Mouse (Mus musculus) small intestine, adult 2 months (tissue): ENCODE measurements at regions not wholly inside any gene's neighbourhood (a gene's known extent, or its start where the extent isn't known, plus 50 kb on each side); places are given as distances from the start of the nearest gene placed in this dataset.
"Not testable (repeated sequence)": the region's sequence is repeated elsewhere in the genome, so short reads cannot be mapped to it uniquely, and the experiment has no call there.

Experiments
- H3K27ac ChIP-seq: fragments of 200-500 bp; 2 replicates; pipeline ENCODE4 v1.5.1; 2012; ENCODE audit warnings: low read depth, low read length, control low read depth, inconsistent platforms; ENCODE audit not compliant: insufficient read depth
- H3K27me3 ChIP-seq: fragments of 200-500 bp; 2 replicates; pipeline ENCODE4 v1.6.1; 2012; ENCODE audit warnings: mild to moderate bottlenecking, moderate library complexity, low read length, inconsistent platforms; ENCODE audit not compliant: control insufficient read depth, insufficient read depth
- H3K36me3 ChIP-seq: fragments of 200-500 bp; 2 replicates; pipeline ENCODE4 v1.6.1; 2012; ENCODE audit warnings: mild to moderate bottlenecking, low read length, control low read depth, inconsistent platforms; ENCODE audit not compliant: control insufficient read depth, insufficient read depth
- H3K4me1 ChIP-seq: fragments of 200-500 bp; 2 replicates; pipeline ENCODE4 v1.6.1; 2012; ENCODE audit warnings: low read length, inconsistent platforms, mixed read lengths; ENCODE audit not compliant: control insufficient read depth, insufficient read depth, insufficient read length
- H3K4me3 ChIP-seq: fragments of 200-500 bp; 2 replicates; pipeline ENCODE4 v1.5.1; 2012; ENCODE audit warnings: low read depth, mild to moderate bottlenecking, control low read depth, inconsistent platforms, low read length, moderate library complexity
- WGBS: fragments of 180-500 bp; shearing (Covaris S2); methylation state at CpG from one replicate; pipeline ENCODE4 v1.1.7; 2018; 5-methylcytosine and 5-hydroxymethylcytosine counted together

- not testable (repeated sequence) for H3K27me3 ChIP-seq, H3K4me1 ChIP-seq, H3K27ac ChIP-seq, H3K36me3 ChIP-seq
- WGBS, result 86% methylated on average over 27 of the region's 27 CpGs
- peak overlapping the region; percentile 58 for H3K4me3 ChIP-seq
These were observed 199.3 kb upstream of the Mrpl21 start for GRCm38 (mm10) chr19:3083438-3083837.

GRCm38 (mm10) chr19:3091771-3092170 is 190.9 kb upstream of the Mrpl21 start:
- not testable (repeated sequence) for H3K27ac ChIP-seq, H3K4me1 ChIP-seq, H3K36me3 ChIP-seq, H3K27me3 ChIP-seq, H3K4me3 ChIP-seq
- 60% methylated on average over 5 of the region's 5 CpGs for WGBS
